ENCODE assay signal across 11 mouse cellular contexts in genomic region chr2:74244203-74244602, GRCm38 (mm10).
DNase-seq lines count a peak whose midpoint lies in the region; ATAC-seq and TF ChIP-seq lines count a peak whose summit lies in the region.
"Had no signal": no experiment of that assay in that cellular context is flagged by ENCODE, and none has a peak within 500 bp of the region (broad histone marks: within the 10 kb centered on the region; RNA-seq: fewer than 3 reads in every experiment).

No protein-coding gene starts in this region.

- H3K4me1 ChIP-seq in forebrain, embryonic 16.5 days (replicated peaks; ENCODE audit: control insufficient read depth, insufficient read depth, low read length), result peaks cover 11% of the 10 kb centered on the region
- peaks cover 33% of the 10 kb centered on the region for H3K4me1 ChIP-seq in midbrain, embryonic 13.5 days (replicated peaks)

- no peak overlapping the region for H3K27ac ChIP-seq in left cerebral cortex, adult 2 months
- peak overlapping the region; percentile 9 for H3K27ac ChIP-seq in forebrain, embryonic 16.5 days (ENCODE audit: low read length)
- peak overlapping the region; percentile 74 for H3K27ac ChIP-seq in midbrain, embryonic 13.5 days

- peak overlapping the region; percentile 32 for H3K4me2 ChIP-seq in forebrain, embryonic 16.5 days (ENCODE audit: low read length)
- peak overlapping the region; percentile 19; the same call in 1 of the 2 replicates for H3K4me2 ChIP-seq in midbrain, embryonic 13.5 days (replicated peaks)

- H3K36me3 ChIP-seq in forebrain, embryonic 16.5 days (ENCODE audit: control insufficient read depth, insufficient read depth), result no peaks in the 10 kb centered on the region
- no peaks in the 10 kb centered on the region for H3K36me3 ChIP-seq in midbrain, embryonic 13.5 days

- no peak for TF ChIP-seq CTCF in left cerebral cortex, adult 2 months (IDR thresholded peaks at IDR 0.05)

- intact Hi-C loops in left cerebral cortex, postnatal 4 days (cut with DNase I), result no loop called here
- intact Hi-C loops in left cerebral cortex, adult 2 months (cut with DNase I), result no loop called here

- ATAC-seq in forebrain, embryonic 16.5 days, result peak; percentile 39; the same call in 1 of the 2 replicates
- peak; percentile 54; the same call in 1 of the 2 replicates for ATAC-seq in midbrain, embryonic 13.5 days
- ATAC-seq: liver, postnatal 0 days had no signal

- peak; percentile 28 to 35 for DNase-seq in cerebellum, postnatal 10 days
- DNase-seq in cerebellum, postnatal 36 days, result no peak
- peak; percentile 5 for DNase-seq in left cerebral cortex, postnatal 4 days
- DNase-seq in left cerebral cortex, adult 2 months (ENCODE audit: extremely low spot score in 1 of 2, low spot score in 2 of 2), result no peak
- no peak for DNase-seq in urinary bladder, postnatal 4 days (ENCODE audit: low spot score in 2 of 2)
- no peak for DNase-seq in adrenal gland, postnatal 4 days (ENCODE audit: low spot score in 2 of 2)
- DNase-seq: cerebellum, adult 18-20 months; kidney, postnatal 25 days; liver, postnatal 0 days had no signal

- no peaks in the 10 kb centered on the region for H3K27me3 ChIP-seq in forebrain, embryonic 16.5 days (replicated peaks; ENCODE audit: control insufficient read depth, insufficient read depth, low read length)
- H3K27me3 ChIP-seq in midbrain, embryonic 13.5 days, result peaks cover 11% of the 10 kb centered on the region

- H3K9me3 ChIP-seq in forebrain, embryonic 16.5 days (ENCODE audit: control insufficient read depth, low read length), result no peaks in the 10 kb centered on the region
- H3K9me3 ChIP-seq in midbrain, embryonic 13.5 days, result no peaks in the 10 kb centered on the region

- no peak overlapping the region for H3K9ac ChIP-seq in forebrain, embryonic 16.5 days (replicated peaks; ENCODE audit: low read depth, low read length)
- no peak overlapping the region for H3K9ac ChIP-seq in midbrain, embryonic 13.5 days (replicated peaks)
- H3K9ac ChIP-seq: liver, postnatal 0 days had no signal

- no peak overlapping the region for H3K4me3 ChIP-seq in left cerebral cortex, adult 2 months
- H3K4me3 ChIP-seq in forebrain, embryonic 16.5 days (replicated peaks; ENCODE audit: low read length), result no peak overlapping the region
- H3K4me3 ChIP-seq in midbrain, embryonic 13.5 days (replicated peaks), result no peak overlapping the region

- WGBS in forebrain, embryonic 16.5 days, result 54% methylated on average over 6 of the region's 6 CpGs
- 52% methylated on average over 6 of the region's 6 CpGs for WGBS in midbrain, embryonic 13.5 days

Comparison
In these comparisons a context has a peak if more than half of its experiments do, and no peak if none do; other contexts are left out.
1. DNase-seq: peak in cerebellum, postnatal 10 days (2 of 2) and left cerebral cortex, postnatal 4 days (single experiment); none in cerebellum, postnatal 36 days (0 of 2), left cerebral cortex, adult 2 months (0 of 2), urinary bladder, postnatal 4 days (0 of 2) and adrenal gland, postnatal 4 days (0 of 2).